Mouse (Mus musculus) telencephalon, adult 2 months (tissue): ENCODE measurements around the gene Ttll11.

Source experiments
- DNase-seq: peaks from one replicate; pipeline ENCODE4 v3.0.0-alpha.2; 2011; ENCODE audit warnings: low read depth, low spot score

The Ttll11 gene

DNA sequence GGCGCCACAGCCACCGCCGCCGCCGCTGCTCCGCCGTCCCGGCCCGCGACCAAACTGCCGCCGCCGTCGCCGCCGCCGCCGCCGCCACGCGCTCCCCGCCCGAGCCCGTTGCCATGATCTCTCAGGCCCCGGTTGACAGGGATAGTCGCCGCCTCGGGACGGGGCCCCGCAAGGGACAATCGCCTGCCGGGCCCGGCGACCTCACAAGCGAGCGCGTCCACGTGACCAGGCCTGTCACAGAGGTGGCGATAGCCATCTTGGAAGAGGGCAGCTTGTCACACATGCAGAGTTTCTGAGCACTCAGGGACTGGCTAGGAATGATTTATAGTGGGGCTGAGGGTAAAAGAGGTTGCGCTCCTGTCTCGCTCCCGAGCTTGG lies at the start of gene Ttll11:
TSS of gene Ttll11 (minus strand) at position 270 of the 378 bp plus-strand sequence.
- DNase-seq, result peak; percentile 91

DNA sequence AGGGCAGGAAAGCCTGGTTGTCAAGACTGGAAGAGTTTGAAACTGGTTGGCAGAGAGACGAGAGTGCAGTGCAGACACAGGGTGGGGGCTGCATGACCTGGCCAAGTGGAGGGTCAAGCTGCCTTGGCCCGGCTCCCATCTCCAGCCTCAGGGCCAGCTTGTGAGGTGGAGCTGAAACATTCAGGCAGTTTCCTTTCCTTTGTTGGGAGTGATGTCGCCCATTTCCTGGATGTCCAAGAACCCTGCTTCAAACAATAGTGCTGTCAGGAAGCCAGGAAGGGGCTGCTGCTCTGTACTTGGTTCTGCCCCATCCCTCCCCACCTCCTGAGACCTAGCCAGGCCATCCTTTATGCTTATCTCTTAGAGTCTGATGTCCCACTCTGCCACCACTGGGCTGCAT lies 43.6 kb upstream of the Ttll11 start:
- DNase-seq, result no peak

GRCm38 (mm10) chr2:36021385-36022159 lies 41.9 kb upstream of the Ttll11 start:
- DNase-seq, result peak; percentile 78

- no peak for DNase-seq
These were observed 33.3 kb upstream of the Ttll11 start for GRCm38 (mm10) chr2:36013010-36013409.

DNA sequence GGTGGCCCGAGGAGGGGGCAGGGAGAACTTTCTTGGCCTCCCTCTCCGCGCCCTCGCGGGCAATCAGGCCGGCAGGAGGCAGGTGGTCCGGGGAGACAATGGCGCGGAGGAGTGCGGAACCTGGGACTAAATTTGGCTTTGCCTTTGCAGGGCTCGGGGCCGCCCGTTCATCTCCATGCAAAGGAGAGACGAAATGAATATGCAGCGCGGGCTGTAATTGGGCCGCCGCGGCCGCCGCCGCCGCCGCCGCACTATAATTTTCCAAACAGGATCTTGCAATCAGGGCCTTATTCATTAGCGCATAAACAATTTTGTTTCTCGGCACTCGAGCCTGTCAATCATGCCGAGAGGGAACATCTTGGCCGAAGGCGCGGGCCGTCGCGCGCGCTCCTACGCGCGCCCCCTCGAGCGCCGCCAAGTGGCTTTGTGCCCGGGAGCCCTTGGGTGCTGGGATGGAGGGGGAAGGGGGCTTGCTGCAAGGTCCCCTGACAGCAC lies 31.7 kb upstream of the Ttll11 start:
- DNase-seq, result no peak

- DNase-seq, result no peak
These were observed 30.9 kb upstream of the Ttll11 start for GRCm38 (mm10) chr2:36010579-36010978.

GRCm38 (mm10) chr2:36009386-36009785 lies 29.7 kb upstream of the Ttll11 start:
- no peak for DNase-seq

DNA sequence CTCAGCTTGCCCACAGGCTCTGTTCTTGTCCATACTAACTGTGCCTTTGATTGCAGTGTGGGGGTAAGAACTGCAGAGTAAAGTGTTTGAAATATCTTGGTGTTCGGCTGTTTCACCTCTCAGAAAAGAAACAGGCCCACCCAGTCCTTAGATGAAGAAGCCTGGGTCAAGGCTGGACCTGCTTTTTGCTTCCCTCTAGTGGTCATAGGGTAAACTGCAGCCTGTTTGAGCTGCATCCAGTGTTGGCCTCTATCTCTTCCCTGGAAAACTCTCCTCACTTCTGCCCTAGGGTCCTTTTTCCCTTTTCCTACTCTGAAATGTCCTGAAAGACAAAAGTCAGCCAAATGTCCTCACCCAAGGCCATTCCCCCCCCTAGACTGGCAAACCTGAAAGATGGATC lies 28.4 kb upstream of the Ttll11 start:
- no peak for DNase-seq

DNA sequence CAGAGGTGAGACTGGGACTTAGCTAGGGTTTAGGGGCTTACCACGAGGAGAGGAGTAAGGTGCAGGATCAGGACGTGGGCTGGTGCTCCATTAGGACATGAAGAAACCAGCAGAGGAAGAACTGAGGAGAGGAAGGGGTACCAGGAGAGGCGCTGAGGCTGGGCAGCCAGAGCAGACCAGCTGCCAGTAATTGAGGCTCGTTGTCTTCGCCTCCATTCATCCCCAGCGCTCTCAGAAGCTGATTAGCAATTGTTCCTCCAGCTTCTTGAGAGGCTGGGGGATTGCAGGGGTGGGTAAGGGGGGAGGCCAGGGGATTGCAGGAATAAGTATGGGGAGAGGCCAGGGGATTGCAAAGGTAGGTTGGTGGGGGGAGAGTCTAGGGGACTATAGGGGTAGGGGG lies 22.5 kb upstream of the Ttll11 start:
- no peak for DNase-seq

- DNase-seq, result no peak
These were observed 20.7 kb upstream of the Ttll11 start for GRCm38 (mm10) chr2:36000390-36000789.

DNA sequence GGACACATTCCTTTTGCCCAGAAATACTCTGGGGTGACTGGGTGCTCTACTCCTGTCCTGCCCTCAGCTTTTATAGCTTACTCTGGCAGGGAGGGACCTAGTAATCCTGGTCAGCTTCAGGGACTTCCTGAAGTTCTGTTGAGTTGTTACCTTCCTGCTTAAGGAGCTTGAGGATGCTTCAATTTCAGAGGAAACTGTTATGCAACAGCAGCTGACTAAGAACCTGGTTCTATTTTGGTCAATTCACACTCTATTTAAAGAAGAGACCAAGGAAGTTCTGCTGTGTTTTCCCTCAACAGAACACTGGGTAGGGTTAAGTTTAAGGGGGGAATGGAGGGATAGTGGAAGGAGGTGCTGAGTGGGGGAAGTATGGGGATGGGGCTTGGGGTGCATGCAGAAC lies 19.5 kb upstream of the Ttll11 start:
- no peak for DNase-seq

GRCm38 (mm10) chr2:35998416-35998815 lies 18.7 kb upstream of the Ttll11 start:
- DNase-seq, result no peak

DNA sequence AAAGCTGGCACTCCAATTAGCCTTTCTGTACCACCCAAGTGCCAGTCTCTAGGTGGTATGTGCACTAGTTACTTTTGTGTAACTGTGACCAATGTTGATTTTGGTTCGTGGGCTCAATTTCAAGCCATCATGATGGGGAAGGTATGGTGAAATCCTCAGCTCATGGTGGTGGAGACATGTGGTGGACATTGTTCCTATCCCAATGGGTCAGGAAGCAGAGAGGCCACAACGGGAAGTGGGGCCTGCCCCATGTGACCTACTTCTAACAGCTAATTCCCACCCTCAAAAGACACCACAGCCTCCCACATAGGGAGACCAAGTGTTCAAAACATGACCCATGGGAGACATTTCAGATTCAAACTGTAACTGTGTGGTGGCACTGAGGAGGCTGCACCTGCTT lies 17.0 kb upstream of the Ttll11 start:
- no peak for DNase-seq

DNA sequence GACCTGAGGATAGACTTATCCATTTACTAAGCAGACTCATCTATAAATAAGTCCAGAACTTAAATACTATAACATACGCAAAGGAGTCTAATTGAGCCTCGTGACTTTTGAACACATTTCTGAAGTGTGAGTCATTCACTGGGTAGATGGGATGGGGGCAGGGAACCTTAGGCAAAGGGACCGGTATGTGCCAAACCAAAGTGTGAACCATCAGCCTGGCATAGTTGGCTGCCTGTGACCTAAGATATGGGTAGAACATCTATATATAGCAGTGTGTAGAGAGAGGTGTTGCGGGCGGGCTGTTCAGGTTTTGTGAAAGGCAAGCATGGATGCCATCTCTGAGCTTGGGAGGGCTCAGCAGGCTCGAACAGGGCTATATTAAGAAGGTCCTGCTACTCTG lies 14.6 kb upstream of the Ttll11 start:
- DNase-seq, result no peak

GRCm38 (mm10) chr2:35993481-35993880 lies 13.8 kb upstream of the Ttll11 start:
- DNase-seq, result no peak

DNA sequence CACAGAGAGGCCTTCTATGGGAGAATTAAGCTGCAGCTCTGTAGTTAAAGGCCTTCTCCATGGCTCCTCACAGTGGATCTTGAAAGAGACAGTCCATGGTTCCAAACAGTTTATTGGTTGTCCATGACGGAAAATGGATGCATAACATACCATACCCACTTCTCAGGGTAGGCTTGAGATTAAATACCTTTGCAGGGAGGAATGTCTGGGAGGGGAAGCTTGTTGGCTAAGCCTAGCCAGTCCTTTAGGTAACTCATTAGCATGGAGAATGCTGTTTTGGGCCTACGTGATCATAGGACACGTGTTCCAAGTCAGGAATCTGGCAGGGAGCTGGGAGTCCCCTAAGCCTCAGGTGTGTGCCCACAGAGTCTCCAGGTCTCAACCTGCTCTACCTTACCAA lies 12.5 kb upstream of the Ttll11 start:
- DNase-seq, result no peak

GRCm38 (mm10) chr2:35983869-35984268 lies 4.2 kb upstream of the Ttll11 start:
- peak; percentile 55 for DNase-seq

DNA sequence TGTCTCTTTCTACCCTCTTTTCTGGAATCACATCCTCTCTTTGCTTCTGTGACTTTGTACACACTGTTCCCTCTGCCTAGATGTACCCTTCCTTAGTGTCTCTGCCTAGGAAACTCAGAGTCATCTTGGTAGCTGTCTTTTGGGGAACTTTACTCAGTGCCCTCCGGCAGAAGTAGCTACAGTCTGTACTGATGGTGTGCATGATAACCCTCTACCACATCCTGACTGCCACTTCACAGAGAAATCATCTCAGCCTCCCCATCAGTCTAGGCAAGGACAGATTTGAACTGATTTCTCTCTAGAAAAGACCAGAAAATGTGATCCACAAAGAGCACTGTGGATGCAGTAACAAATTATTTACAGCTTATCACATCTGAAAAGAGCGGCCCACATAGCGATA lies 2.2 kb upstream of the Ttll11 start:
- no peak for DNase-seq

- no peak for DNase-seq
These were observed 621 bp downstream of the Ttll11 start for GRCm38 (mm10) chr2:35978941-35979643.

- DNase-seq, result peak; percentile 65
These were observed 1.3 kb downstream of the Ttll11 start for GRCm38 (mm10) chr2:35978276-35978933.

GRCm38 (mm10) chr2:35977749-35978148 lies 2.0 kb downstream of the Ttll11 start:
- no peak for DNase-seq

DNA sequence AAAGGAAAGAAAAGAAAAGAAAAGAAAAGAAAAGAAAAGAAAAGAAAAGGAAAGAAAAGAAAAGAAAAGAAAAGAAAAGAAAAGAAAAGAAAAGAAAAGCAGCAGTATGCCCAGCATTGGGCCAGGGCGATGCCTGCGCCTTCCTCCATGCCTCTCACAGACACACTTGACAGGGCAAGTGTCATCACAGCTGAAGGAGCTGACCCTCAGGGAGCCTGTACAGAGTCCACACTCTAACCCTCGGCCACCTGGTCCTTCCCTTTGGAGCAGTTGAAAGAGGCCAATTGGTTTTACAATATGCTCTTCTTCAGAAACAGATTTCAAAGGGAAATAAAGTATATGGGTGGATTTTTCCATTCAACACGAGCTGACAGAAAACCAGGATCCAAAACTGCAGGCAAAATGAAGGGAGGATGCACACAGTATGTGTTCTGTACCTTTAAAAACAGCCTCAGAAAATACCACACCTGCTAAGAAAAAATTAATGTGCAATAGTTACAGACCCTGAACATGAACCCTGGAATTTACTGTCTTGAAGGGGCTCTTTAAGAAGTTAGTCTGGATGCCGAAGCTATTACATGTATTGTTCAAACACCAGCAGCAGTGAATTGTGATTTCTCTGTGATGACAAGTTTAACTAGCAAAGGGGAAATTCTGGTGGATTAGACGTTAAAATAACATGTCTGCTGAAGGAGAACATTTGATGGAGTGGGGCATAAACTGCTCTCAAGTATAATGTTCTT lies 7.3 kb downstream of the Ttll11 start:
- DNase-seq, result no peak
